10 mouse cellular contexts compared by ENCODE assay signal in genomic region chr2:163839519-163839918, GRCm38 (mm10). TPM values are rescaled to one million over a fixed set of nuclear protein-coding genes. Genes with fewer than 3 reads are reported as not detected.
DNase-seq lines count a peak whose midpoint lies in the region; ATAC-seq lines count a peak whose summit lies in the region.
"Had no signal": no experiment of that assay in that cellular context is flagged by ENCODE, and none has a peak within 500 bp of the region (broad histone marks: within the 10 kb centered on the region; RNA-seq: fewer than 3 reads in every experiment).

No protein-coding gene starts in this region.

- no peak overlapping the region for H3K4me3 ChIP-seq in hindbrain, embryonic 15.5 days
- H3K4me3 ChIP-seq in hindbrain, embryonic 11.5 days (ENCODE audit: low read depth, low read length) = no peak overlapping the region

- no peaks in the 10 kb centered on the region for H3K27me3 ChIP-seq in hindbrain, embryonic 15.5 days
- H3K27me3 ChIP-seq in hindbrain, embryonic 11.5 days (ENCODE audit: control insufficient read depth, insufficient read depth, low read length) = no peaks in the 10 kb centered on the region

- no peaks in the 10 kb centered on the region for H3K9me3 ChIP-seq in hindbrain, embryonic 15.5 days
- H3K9me3 ChIP-seq in hindbrain, embryonic 11.5 days (ENCODE audit: control insufficient read depth, low read length) = no peaks in the 10 kb centered on the region

- H3K4me1 ChIP-seq in hindbrain, embryonic 15.5 days (replicated peaks) = no peaks in the 10 kb centered on the region
- H3K4me1 ChIP-seq in hindbrain, embryonic 11.5 days (replicated peaks; ENCODE audit: control insufficient read depth, insufficient read depth, low read length) = no peaks in the 10 kb centered on the region

- no peak overlapping the region for H3K4me2 ChIP-seq in hindbrain, embryonic 15.5 days
- no peak overlapping the region for H3K4me2 ChIP-seq in hindbrain, embryonic 11.5 days (replicated peaks; ENCODE audit: low read depth, low read length)

- no peak for DNase-seq in hindbrain, embryonic 11.5 days (ENCODE audit: low spot score)
- DNase-seq in adipocyte (ENCODE audit: low spot score) = peak; percentile 95
- DNase-seq in cerebellum, adult 9-10 months = peak; percentile 87
- peak; percentile 44 for DNase-seq in large intestine, adult 2 months (ENCODE audit: low read depth, low spot score)
- no peak for DNase-seq in spleen, postnatal 4 days (ENCODE audit: low spot score in 2 of 2)
- DNase-seq in gastrocnemius, postnatal 4 days (ENCODE audit: low spot score in 2 of 2) = no peak
- DNase-seq in left cerebral cortex, adult 8-10 months (ENCODE audit: low spot score in 2 of 2) = no peak

- peak; percentile 51; the same call in 1 of the 2 replicates for ATAC-seq in hindbrain, embryonic 15.5 days (ENCODE audit: low FRiP score, low read depth)
- no peak for ATAC-seq in hindbrain, embryonic 11.5 days (ENCODE audit: low FRiP score)

- H3K36me3 ChIP-seq in hindbrain, embryonic 15.5 days = no peaks in the 10 kb centered on the region
- no peaks in the 10 kb centered on the region for H3K36me3 ChIP-seq in hindbrain, embryonic 11.5 days (ENCODE audit: control insufficient read depth, insufficient read depth, low read length)

- no peak overlapping the region for H3K27ac ChIP-seq in hindbrain, embryonic 15.5 days (replicated peaks)
- H3K27ac ChIP-seq in hindbrain, embryonic 11.5 days (ENCODE audit: low read depth, low read length) = no peak overlapping the region

- 48% methylated on average over 6 of the region's 6 CpGs for WGBS in hindbrain, embryonic 15.5 days
- WGBS in hindbrain, embryonic 11.5 days = 78% methylated on average over 6 of the region's 6 CpGs
- WGBS in large intestine, adult 2 months = 21% methylated on average over 6 of the region's 6 CpGs

- no peak overlapping the region for H3K9ac ChIP-seq in hindbrain, embryonic 15.5 days
- H3K9ac ChIP-seq in hindbrain, embryonic 11.5 days (ENCODE audit: low read depth, low read length) = no peak overlapping the region

RNA-seq across cellular contexts. Expression of gene Kcnk15, which starts 13.9 kb away (rescaled TPM):
- polyA plus RNA-seq in hindbrain, embryonic 15.5 days (2015; fragmentation: Nextera tagmentation; extraction: Ambion mirVana) = 0.16 and 0.25 TPM in 2 replicates
- not detected in 2 replicates for polyA plus RNA-seq in hindbrain, embryonic 11.5 days (2014; fragmentation: Nextera tagmentation; extraction: Ambion mirVana)
- not detected in 2 replicates for polyA plus RNA-seq in large intestine, adult 2 months (2012; rRNA removed)
- not detected for total RNA-seq in gastrocnemius, postnatal 4 days (2021)
- under 1 TPM; 0.19 to 0.27 (median 0.25) TPM for total RNA-seq in left cerebral cortex, adult 8-10 months (2022)
- total RNA-seq: common myeloid progenitor, adult 5-6 weeks had no signal

RNA-seq across cellular contexts. Expression of gene Ccn5, which starts 18.9 kb away (rescaled TPM):
- 0.23 and 0.45 TPM in 2 replicates for polyA plus RNA-seq in hindbrain, embryonic 15.5 days (2015; fragmentation: Nextera tagmentation; extraction: Ambion mirVana)
- 0.17 and 0.19 TPM in 2 replicates for polyA plus RNA-seq in hindbrain, embryonic 11.5 days (2014; fragmentation: Nextera tagmentation; extraction: Ambion mirVana)
- polyA plus RNA-seq in large intestine, adult 2 months (2012; rRNA removed) = 0.46 and 0.99 TPM in 2 replicates
- total RNA-seq in gastrocnemius, postnatal 4 days (2021) = under 1 TPM; 0.91 to 0.93 TPM
- under 1 TPM in 1 of 4 experiments, not detected in 3; 0.18 TPM for total RNA-seq in left cerebral cortex, adult 8-10 months (2022)
- total RNA-seq: common myeloid progenitor, adult 5-6 weeks; layer of hippocampus, postnatal 14 days had no signal

Comparison
In these comparisons a context has a peak if more than half of its experiments do, and no peak if none do; other contexts are left out.
1. DNase-seq: peak in adipocyte (single experiment), cerebellum, adult 9-10 months (single experiment) and large intestine, adult 2 months (single experiment); none in hindbrain, embryonic 11.5 days (single experiment), spleen, postnatal 4 days (0 of 2), gastrocnemius, postnatal 4 days (0 of 2) and left cerebral cortex, adult 8-10 months (0 of 2).